In the genomic region with DNA sequence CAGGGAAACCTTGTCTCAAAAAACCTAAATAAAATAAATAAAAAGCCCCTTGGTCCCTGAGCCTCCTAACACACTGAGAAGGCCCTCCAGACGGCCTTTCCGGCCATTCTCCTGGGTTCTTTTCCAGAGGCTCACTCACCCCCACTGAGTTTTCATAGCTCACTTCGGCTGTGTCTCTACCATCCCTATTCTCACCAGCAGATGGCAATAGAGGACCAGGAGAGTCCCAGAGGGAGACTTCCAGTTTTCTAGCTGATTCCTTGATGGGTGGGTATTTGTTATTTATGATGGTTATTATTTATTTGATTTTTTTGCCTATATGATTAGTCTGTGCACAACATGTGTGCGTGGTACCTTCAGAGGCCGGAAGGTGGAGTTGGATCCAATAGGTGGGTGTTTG, we compare ENCODE assay signal across 9 mouse cellular contexts. TPM values are rescaled to one million over a fixed set of nuclear protein-coding genes. Genes with fewer than 3 reads are reported as not detected.
DNase-seq lines count a peak whose midpoint lies in the region; ATAC-seq and TF ChIP-seq lines count a peak whose summit lies in the region.
"Had no signal": no experiment of that assay in that cellular context is flagged by ENCODE, and none has a peak within 500 bp of the region (broad histone marks: within the 10 kb centered on the region; RNA-seq: fewer than 3 reads in every experiment).

No protein-coding gene starts in this region.

- peak; percentile 87 for DNase-seq in 3T3-L1 (ENCODE audit: low read depth, low spot score)
- peak; percentile 59 for DNase-seq in CD4-positive helper T cell, adult 2 months (ENCODE audit: low read depth, low spot score)
- peak; percentile 75 for DNase-seq in brain, adult 2 months (ENCODE audit: low read depth, low spot score)
- DNase-seq in kidney, postnatal 25 days, result peak; percentile 49 to 83
- peak; percentile 93 for DNase-seq in lung, embryonic 14.5 days
- DNase-seq in right cerebral cortex, postnatal 25 days, result peak; percentile 50

- TF ChIP-seq CTCF in lung, embryonic 14.5 days (IDR thresholded peaks at IDR 0.05; ENCODE audit: low read depth), result peak; percentile 86

- no peak overlapping the region for H3K27ac ChIP-seq in forebrain, embryonic 15.5 days (replicated peaks)
- no peak overlapping the region for H3K27ac ChIP-seq in lung, embryonic 14.5 days (ENCODE audit: low read depth)

- H3K4me3 ChIP-seq in forebrain, embryonic 15.5 days, result no peak overlapping the region
- no peak overlapping the region for H3K4me3 ChIP-seq in lung, embryonic 14.5 days (ENCODE audit: low read depth, low read length)

- no peak overlapping the region for H3K4me2 ChIP-seq in forebrain, embryonic 15.5 days (replicated peaks)
- H3K4me2 ChIP-seq in lung, embryonic 14.5 days, result no peak overlapping the region

- WGBS in forebrain, embryonic 15.5 days, result 32% methylated on average over 5 of the region's 5 CpGs
- 22% methylated on average over 5 of the region's 5 CpGs for WGBS in lung, embryonic 14.5 days

- 0 out of 2 replicates have a peak, but pooled peaks have one; percentile 26 for ATAC-seq in forebrain, embryonic 15.5 days (replicated peaks)
- ATAC-seq in lung, embryonic 14.5 days (ENCODE audit: insufficient read depth), result no peak; the same call in none of the 2 replicates
- no peak for ATAC-seq in activated CD4-positive, CD25-positive, alpha-beta regulatory T cell, adult 4 months

- H3K4me1 ChIP-seq in forebrain, embryonic 15.5 days, result no peaks in the 10 kb centered on the region
- H3K4me1 ChIP-seq in lung, embryonic 14.5 days (ENCODE audit: insufficient read depth), result no peaks in the 10 kb centered on the region

- no peaks in the 10 kb centered on the region for H3K27me3 ChIP-seq in forebrain, embryonic 15.5 days
- H3K27me3 ChIP-seq in lung, embryonic 14.5 days (ENCODE audit: insufficient read depth, low read length), result no peaks in the 10 kb centered on the region

- H3K9ac ChIP-seq in forebrain, embryonic 15.5 days (replicated peaks), result no peak overlapping the region
- no peak overlapping the region for H3K9ac ChIP-seq in lung, embryonic 14.5 days

- H3K36me3 ChIP-seq in forebrain, embryonic 15.5 days, result no peaks in the 10 kb centered on the region
- no peaks in the 10 kb centered on the region for H3K36me3 ChIP-seq in lung, embryonic 14.5 days (ENCODE audit: insufficient read depth)

- no peaks in the 10 kb centered on the region for H3K9me3 ChIP-seq in forebrain, embryonic 15.5 days
- H3K9me3 ChIP-seq in lung, embryonic 14.5 days (ENCODE audit: low read depth, low read length), result no peaks in the 10 kb centered on the region

RNA-seq across cellular contexts. Expression of a gene that starts 11.3 kb away (rescaled TPM):
- 0.15 TPM in 1 of 2 replicates, not detected in the other for polyA plus RNA-seq in forebrain, embryonic 15.5 days (2015; fragmentation: Nextera tagmentation; extraction: Ambion mirVana)
- 0.20 and 0.21 TPM in 2 replicates for polyA plus RNA-seq in lung, embryonic 14.5 days (2014; fragmentation: Nextera tagmentation; extraction: Ambion mirVana)
- not detected for polyA plus RNA-seq in activated CD4-positive, CD25-positive, alpha-beta regulatory T cell, adult 4 months (2017; shearing (Covaris generic))

RNA-seq across cellular contexts. Expression of a gene that starts 26.0 kb away (rescaled TPM):
- polyA plus RNA-seq in forebrain, embryonic 15.5 days (2015; fragmentation: Nextera tagmentation; extraction: Ambion mirVana), result not detected in 2 replicates
- 1.5 and 2.0 TPM in 2 replicates for polyA plus RNA-seq in lung, embryonic 14.5 days (2014; fragmentation: Nextera tagmentation; extraction: Ambion mirVana)
- polyA plus RNA-seq in activated CD4-positive, CD25-positive, alpha-beta regulatory T cell, adult 4 months (2017; shearing (Covaris generic)), result not detected
- polyA plus RNA-seq: heart, embryonic 16.5 days had no signal

RNA-seq across cellular contexts. Expression of a gene that starts 52.2 kb away (rescaled TPM):
- 0.13 TPM in 1 of 2 replicates, not detected in the other for polyA plus RNA-seq in forebrain, embryonic 15.5 days (2015; fragmentation: Nextera tagmentation; extraction: Ambion mirVana)
- polyA plus RNA-seq in lung, embryonic 14.5 days (2014; fragmentation: Nextera tagmentation; extraction: Ambion mirVana), result not detected in 2 replicates
- not detected for polyA plus RNA-seq in activated CD4-positive, CD25-positive, alpha-beta regulatory T cell, adult 4 months (2017; shearing (Covaris generic))

RNA-seq across cellular contexts. Expression of a gene that starts 52.9 kb away (rescaled TPM):
- polyA plus RNA-seq in forebrain, embryonic 15.5 days (2015; fragmentation: Nextera tagmentation; extraction: Ambion mirVana), result 9.3 and 11.7 TPM in 2 replicates
- 25.0 and 31.5 TPM in 2 replicates for polyA plus RNA-seq in lung, embryonic 14.5 days (2014; fragmentation: Nextera tagmentation; extraction: Ambion mirVana)
- 1 to 10 TPM; 5.6 to 6.0 TPM for polyA plus RNA-seq in activated CD4-positive, CD25-positive, alpha-beta regulatory T cell, adult 4 months (2017; shearing (Covaris generic))
